Mouse (Mus musculus) gastrocnemius, postnatal 10 days (tissue): Measurements from ENCODE around the gene Nsmce1. TPM values are rescaled to one million over a fixed set of nuclear protein-coding genes. Genes with fewer than 3 reads are reported as not detected.
A peak's percentile ranks its signal among the peaks of the same experiment; 100 is the strongest.

Experiments
- DNase-seq: peaks from one replicate; pipeline ENCODE4 v3.0.0; 2021; ENCODE audit warnings: mixed read lengths
- long read RNA-seq, 2 experiments: library from polyadenylated mRNA; stranded (forward); transcript quantifications; one replicate each; pipeline ENCODE4 v2.0.0; 2021
- total RNA-seq, 2 experiments: library from RNA; stranded (reverse); gene quantifications; 2 replicates each; pipeline ENCODE4 v1.2.3; 2021

Gene Nsmce1
- 10 to 100 TPM; 19.4 to 20.3 TPM for total RNA-seq
- long read RNA-seq, experiment 1, transcript Nsmce1-201 (8 exons, 1,120 nt) = major isoform, 24 of 34 reads
- long read RNA-seq, experiment 1, partial matches to known transcripts = 6 of 34 reads
- long read RNA-seq, experiment 1, other reads (novel, unspliced or antisense) = 4 of 34 reads
- long read RNA-seq, experiment 2, transcript Nsmce1-201 (8 exons, 1,120 nt) = major isoform, 20 of 28 reads
- long read RNA-seq, experiment 2, partial matches to known transcripts = 2 of 28 reads
- long read RNA-seq, experiment 2, other reads (novel, unspliced or antisense) = 6 of 28 reads

GRCm38 (mm10) chr7:125490947-125491735, at the start of gene Nsmce1:
TSS of gene Nsmce1 (minus strand) at chr7:125491596.
- DNase-seq = peak; percentile 87

GRCm38 (mm10) chr7:125541026-125541425, 49.6 kb upstream of the Nsmce1 start:
- DNase-seq = no peak

GRCm38 (mm10) chr7:125539351-125539750, 48.0 kb upstream of the Nsmce1 start:
- DNase-seq = no peak

GRCm38 (mm10) chr7:125527901-125528580, 36.6 kb upstream of the Nsmce1 start:
- DNase-seq = no peak

- DNase-seq = no peak
These were observed 35.8 kb upstream of the Nsmce1 start for GRCm38 (mm10) chr7:125527186-125527585.

- no peak for DNase-seq
These were observed 31.7 kb upstream of the Nsmce1 start for GRCm38 (mm10) chr7:125523051-125523450.

GRCm38 (mm10) chr7:125519715-125520114, 28.3 kb upstream of the Nsmce1 start:
- DNase-seq = no peak

- DNase-seq = no peak
These were observed 26.1 kb upstream of the Nsmce1 start for GRCm38 (mm10) chr7:125517470-125517869.

- no peak for DNase-seq
These were observed 25.3 kb upstream of the Nsmce1 start for GRCm38 (mm10) chr7:125516723-125517122.

- no peak for DNase-seq
These were observed 23.9 kb upstream of the Nsmce1 start for GRCm38 (mm10) chr7:125515081-125515853.

- DNase-seq = no peak
These were observed 20.5 kb upstream of the Nsmce1 start for GRCm38 (mm10) chr7:125511852-125512251.

- DNase-seq = no peak
These were observed 20.0 kb upstream of the Nsmce1 start for GRCm38 (mm10) chr7:125511432-125511831.

- no peak for DNase-seq
These were observed 15.9 kb upstream of the Nsmce1 start for GRCm38 (mm10) chr7:125507279-125507678.

GRCm38 (mm10) chr7:125505568-125505967, 14.2 kb upstream of the Nsmce1 start:
- no peak for DNase-seq

GRCm38 (mm10) chr7:125504618-125505017, 13.2 kb upstream of the Nsmce1 start:
- no peak for DNase-seq

- no peak for DNase-seq
These were observed 12.1 kb upstream of the Nsmce1 start for GRCm38 (mm10) chr7:125503374-125504092.

GRCm38 (mm10) chr7:125500879-125501278, 9.5 kb upstream of the Nsmce1 start:
- no peak for DNase-seq

GRCm38 (mm10) chr7:125499927-125500868, 8.8 kb upstream of the Nsmce1 start:
- DNase-seq = no peak

- no peak for DNase-seq
These were observed 4.6 kb upstream of the Nsmce1 start for GRCm38 (mm10) chr7:125495864-125496440.

GRCm38 (mm10) chr7:125492551-125492950, 1.2 kb upstream of the Nsmce1 start:
- DNase-seq = no peak
